Mouse (Mus musculus) bone marrow macrophage, adult 2 months (primary cell): Measurements from ENCODE around the gene Sorcs1.

Source experiments
- CTCF ChIP-seq: IDR thresholded peaks from 2 replicates; pipeline ENCODE4 v1.5.1; 2012; ENCODE audit warnings: low read depth, mild to moderate bottlenecking, low read length, moderate library complexity
- POLR2A ChIP-seq: IDR thresholded peaks from 2 replicates; pipeline ENCODE4 v1.6.1; 2012; ENCODE audit warnings: mild to moderate bottlenecking, low read depth, low read length, borderline replicate concordance

- no peak for TF ChIP-seq CTCF
- TF ChIP-seq POLR2A, result no peak
These were observed 463.8 kb downstream of the Sorcs1 start for GRCm38 (mm10) chr19:50214466-50215228.
